Mouse (Mus musculus) forebrain, embryonic 12.5 days (tissue): ENCODE measurements around the gene Adcyap1r1. TPM values are rescaled to one million over a fixed set of nuclear protein-coding genes. Genes with fewer than 3 reads are reported as not detected.

ENCODE experiments used
- ATAC-seq: fragments of 200-750 bp; cut with Nextera tagmentation; 2 replicates; pipeline ENCODE4 v1.8.0; 2017; ENCODE audit warnings: moderate TSS enrichment; ENCODE audit not compliant: low FRiP score
- H3K27ac ChIP-seq: fragments of 300-500 bp; sonication (generic); 2 replicates; pipeline ENCODE4 v1.5.1; 2016; ENCODE audit warnings: mild to moderate bottlenecking
- H3K27me3 ChIP-seq: fragments of 300-500 bp; sonication (generic); 2 replicates; pipeline ENCODE4 v1.6.1; 2016; ENCODE audit warnings: mild to moderate bottlenecking
- H3K36me3 ChIP-seq: fragments of 300-500 bp; sonication (generic); replicated peaks from 2 replicates; pipeline ENCODE4 v1.6.1; 2016; ENCODE audit warnings: mild to moderate bottlenecking
- H3K4me1 ChIP-seq: fragments of 300-500 bp; sonication (generic); 2 replicates; pipeline ENCODE4 v1.6.1; 2016
- H3K4me2 ChIP-seq: fragments of 300-500 bp; sonication (generic); 2 replicates; pipeline ENCODE4 v1.6.1; 2016; ENCODE audit warnings: mild to moderate bottlenecking, moderate library complexity
- H3K4me3 ChIP-seq: fragments of 300-500 bp; sonication (generic); replicated peaks from 2 replicates; pipeline ENCODE4 v1.5.1; 2016; ENCODE audit warnings: mild to moderate bottlenecking
- H3K9ac ChIP-seq: fragments of 300-500 bp; sonication (generic); 2 replicates; pipeline ENCODE4 v1.6.1; 2016; ENCODE audit warnings: mild to moderate bottlenecking
- H3K9me3 ChIP-seq: fragments of 300-500 bp; sonication (generic); 2 replicates; pipeline ENCODE4 v1.6.1; 2016
- WGBS: fragments of 180-500 bp; shearing (Covaris S2); methylation state at CpG from one replicate; pipeline ENCODE4 v1.1.7; 2016; 5-methylcytosine and 5-hydroxymethylcytosine counted together
- polyA plus RNA-seq: library from polyadenylated mRNA; unstranded; fragments of >200 nt; fragmentation: Nextera tagmentation; extraction: Ambion mirVana; gene quantifications from 2 replicates; pipeline ENCODE4 v1.2.1, GENCODE M21; 2016

Gene Adcyap1r1
- polyA plus RNA-seq, 1 experiment from 2014 or later: 13.4 TPM

GRCm38 (mm10) chr6:55511212-55512065 lies 59.7 kb downstream of the Adcyap1r1 start:
- peak; percentile 88 for ATAC-seq
- Histone ChIP-seq H3K9ac (no peak overlapping the region), H3K4me1 (peaks cover 6% of the 10 kb centered on the region; the same call in 1 of the 2 replicates), H3K4me2 (no peak overlapping the region), H3K36me3 (no peaks in the 10 kb centered on the region), H3K27ac (no peak overlapping the region), H3K4me3 (no peak overlapping the region), H3K27me3 (no peaks in the 10 kb centered on the region), H3K9me3 (no peaks in the 10 kb centered on the region)
- WGBS: 37% methylated on average over 12 of the region's 12 CpGs

- Histone ChIP-seq H3K4me3 (no peak overlapping the region), H3K27ac (no peak overlapping the region), H3K9me3 (no peaks in the 10 kb centered on the region), H3K4me1 (peaks cover 6% of the 10 kb centered on the region; the same call in 1 of the 2 replicates), H3K4me2 (peak overlapping the region; percentile 3; the same call in 1 of the 2 replicates), H3K9ac (no peak overlapping the region), H3K27me3 (no peaks in the 10 kb centered on the region), H3K36me3 (no peaks in the 10 kb centered on the region)
- 30% methylated on average over 19 of the region's 19 CpGs for WGBS
- ATAC-seq: no peak
Observed at GRCm38 (mm10) chr6:55512066-55512703, 60.4 kb downstream of the Adcyap1r1 start.

- WGBS: 67% methylated on average over 5 of the region's 5 CpGs
- H3K4me3 ChIP-seq: no peak overlapping the region
- peaks cover 6% of the 10 kb centered on the region; the same call in 1 of the 2 replicates for H3K4me1 ChIP-seq
- H3K27ac ChIP-seq: no peak overlapping the region
- no peak for ATAC-seq
- H3K27me3 ChIP-seq: no peaks in the 10 kb centered on the region
- no peaks in the 10 kb centered on the region for H3K36me3 ChIP-seq
- H3K9me3 ChIP-seq: no peaks in the 10 kb centered on the region
- no peak overlapping the region for H3K4me2 ChIP-seq
- H3K9ac ChIP-seq: no peak overlapping the region
Observed at GRCm38 (mm10) chr6:55513477-55513876, 61.7 kb downstream of the Adcyap1r1 start.

DNA sequence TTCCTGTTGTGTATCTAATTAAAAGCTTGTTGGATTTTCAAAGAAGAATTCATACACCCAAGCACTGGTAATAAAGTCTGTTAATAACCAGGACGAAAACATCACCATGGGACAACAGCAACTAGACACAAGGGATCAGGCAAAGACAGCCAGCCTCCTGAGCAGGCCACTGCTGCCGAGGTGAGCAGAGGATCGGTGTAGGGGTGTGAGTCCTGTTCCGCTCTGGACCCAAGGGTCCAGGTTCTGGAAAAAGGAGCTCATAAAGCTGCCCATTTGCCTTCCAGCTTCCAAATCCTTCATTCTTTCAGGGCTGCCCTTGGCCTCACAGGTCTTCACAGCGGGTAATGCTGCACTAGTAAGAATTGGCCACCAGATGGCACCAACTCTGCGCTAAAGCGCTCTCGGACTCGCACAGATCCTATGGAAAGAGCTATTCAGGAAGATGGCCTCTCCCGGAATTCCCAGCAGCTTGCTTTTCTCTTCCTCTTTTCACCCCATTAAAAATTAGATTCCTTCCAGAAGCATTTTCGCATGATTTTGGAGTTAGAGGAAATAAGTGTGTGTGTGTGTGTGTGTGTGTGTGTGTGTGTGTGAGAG lies 67.9 kb downstream of the Adcyap1r1 start:
- Histone ChIP-seq H3K4me2 (peak overlapping the region; percentile 37), H3K4me3 (no peak overlapping the region)
- 19% methylated on average over 11 of the region's 11 CpGs for WGBS

GRCm38 (mm10) chr6:55520237-55521095 lies 68.7 kb downstream of the Adcyap1r1 start:
- no peaks in the 10 kb centered on the region for H3K36me3 ChIP-seq
- WGBS: 36% methylated on average over 10 of the region's 11 CpGs
- no peak overlapping the region for H3K27ac ChIP-seq
- no peak overlapping the region for H3K4me3 ChIP-seq
- H3K27me3 ChIP-seq: no peaks in the 10 kb centered on the region
- no peaks in the 10 kb centered on the region for H3K9me3 ChIP-seq
- no peak overlapping the region; the same call in 1 of the 2 replicates for H3K9ac ChIP-seq
- H3K4me1 ChIP-seq: peaks cover 7% of the 10 kb centered on the region
- ATAC-seq: peak; percentile 80
- peak overlapping the region; percentile 37 for H3K4me2 ChIP-seq

More for the DNA sequence above, 67.9 kb downstream of the Adcyap1r1 start:
- Histone ChIP-seq H3K9ac (no peak overlapping the region; the same call in 1 of the 2 replicates), H3K27me3 (no peaks in the 10 kb centered on the region), H3K27ac (no peak overlapping the region), H3K4me1 (peaks cover 7% of the 10 kb centered on the region), H3K36me3 (no peaks in the 10 kb centered on the region), H3K9me3 (no peaks in the 10 kb centered on the region)
- peak; percentile 92 for ATAC-seq

GRCm38 (mm10) chr6:55536469-55536868 lies 84.7 kb downstream of the Adcyap1r1 start:
- no peak overlapping the region for H3K9ac ChIP-seq
- H3K36me3 ChIP-seq: no peaks in the 10 kb centered on the region
- no peak overlapping the region for H3K4me2 ChIP-seq
- no peak overlapping the region for H3K4me3 ChIP-seq
- H3K27me3 ChIP-seq: no peaks in the 10 kb centered on the region
- H3K4me1 ChIP-seq: peaks cover 6% of the 10 kb centered on the region
- 91% methylated on average over 2 of the region's 2 CpGs for WGBS
- H3K9me3 ChIP-seq: no peaks in the 10 kb centered on the region
- H3K27ac ChIP-seq: no peak overlapping the region
- no peak for ATAC-seq

- H3K4me3 ChIP-seq: no peak overlapping the region
- no peak overlapping the region for H3K9ac ChIP-seq
- H3K27me3 ChIP-seq: no peaks in the 10 kb centered on the region
- ATAC-seq: no peak
- 70% methylated on average over 10 of the region's 10 CpGs for WGBS
- no peaks in the 10 kb centered on the region for H3K9me3 ChIP-seq
- H3K4me1 ChIP-seq: peaks cover 6% of the 10 kb centered on the region
- H3K27ac ChIP-seq: no peak overlapping the region
- no peak overlapping the region for H3K4me2 ChIP-seq
- no peaks in the 10 kb centered on the region for H3K36me3 ChIP-seq
Observed at GRCm38 (mm10) chr6:55539196-55539595, 87.4 kb downstream of the Adcyap1r1 start.

- WGBS: 43% methylated on average over 3 of the region's 3 CpGs
- Histone ChIP-seq H3K27me3 (no peaks in the 10 kb centered on the region), H3K9ac (no peak overlapping the region), H3K4me2 (no peak overlapping the region), H3K36me3 (no peaks in the 10 kb centered on the region), H3K27ac (no peak overlapping the region), H3K9me3 (no peaks in the 10 kb centered on the region), H3K4me1 (peaks cover 6% of the 10 kb centered on the region), H3K4me3 (no peak overlapping the region)
- no peak for ATAC-seq
Observed at GRCm38 (mm10) chr6:55542359-55542758, 90.6 kb downstream of the Adcyap1r1 start.

GRCm38 (mm10) chr6:55543345-55543744 lies 91.6 kb downstream of the Adcyap1r1 start:
- H3K27me3 ChIP-seq: no peaks in the 10 kb centered on the region
- no peak overlapping the region for H3K4me3 ChIP-seq
- WGBS: 89% methylated on average over 4 of the region's 4 CpGs
- H3K9ac ChIP-seq: no peak overlapping the region
- H3K9me3 ChIP-seq: no peaks in the 10 kb centered on the region
- no peaks in the 10 kb centered on the region for H3K36me3 ChIP-seq
- H3K4me1 ChIP-seq: peaks cover 6% of the 10 kb centered on the region
- no peak for ATAC-seq
- H3K27ac ChIP-seq: no peak overlapping the region
- H3K4me2 ChIP-seq: no peak overlapping the region

DNA sequence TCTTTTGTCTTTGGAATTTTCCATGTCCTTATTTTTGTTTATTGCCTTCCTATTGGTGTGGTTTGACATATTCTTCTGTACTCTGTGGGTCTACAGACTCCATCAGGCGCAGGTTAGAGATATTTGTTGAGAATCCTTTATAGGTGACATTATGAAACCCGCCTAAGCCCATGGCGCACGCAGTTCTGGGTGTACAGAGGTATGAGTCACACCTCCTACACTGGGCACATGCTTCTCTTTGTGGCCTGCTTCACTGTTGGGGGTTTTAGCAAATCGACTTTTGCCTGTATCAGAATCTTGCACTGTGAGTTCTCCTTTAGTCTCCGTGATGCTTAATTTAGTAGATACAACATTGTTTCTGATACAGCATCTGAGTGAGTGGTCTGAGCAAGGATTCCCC lies 97.4 kb downstream of the Adcyap1r1 start:
- no peaks in the 10 kb centered on the region for H3K36me3 ChIP-seq
- H3K4me1 ChIP-seq: no peaks in the 10 kb centered on the region
- H3K4me2 ChIP-seq: no peak overlapping the region
- no peaks in the 10 kb centered on the region for H3K27me3 ChIP-seq
- WGBS: 95% methylated on average over 6 of the region's 6 CpGs
- no peak overlapping the region for H3K4me3 ChIP-seq
- H3K9ac ChIP-seq: no peak overlapping the region
- ATAC-seq: no peak
- no peak overlapping the region for H3K27ac ChIP-seq
- H3K9me3 ChIP-seq: no peaks in the 10 kb centered on the region

DNA sequence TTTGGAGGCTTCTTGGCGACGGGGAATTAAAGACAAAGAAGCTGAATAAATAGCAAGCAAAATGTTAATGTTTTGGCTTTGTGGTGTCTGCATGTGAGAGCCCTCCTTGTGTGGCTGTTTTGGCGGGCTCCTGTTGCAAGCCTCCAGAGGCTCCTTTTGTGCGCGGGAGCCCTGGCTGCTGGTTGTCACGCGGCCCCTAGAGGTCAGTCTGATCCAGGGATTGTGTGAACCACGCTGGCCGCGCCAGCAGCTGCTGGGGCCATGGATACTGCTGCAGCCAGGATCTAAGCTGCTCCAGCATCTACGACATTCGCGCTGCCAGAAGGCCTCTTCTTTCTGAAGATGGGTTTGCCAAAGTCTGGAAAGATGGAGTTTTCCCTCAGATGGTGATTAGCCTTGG lies 99.1 kb downstream of the Adcyap1r1 start:
- Histone ChIP-seq H3K36me3 (no peaks in the 10 kb centered on the region), H3K9ac (no peak overlapping the region), H3K4me1 (no peaks in the 10 kb centered on the region), H3K27ac (no peak overlapping the region), H3K27me3 (no peaks in the 10 kb centered on the region), H3K4me3 (no peak overlapping the region), H3K4me2 (no peak overlapping the region), H3K9me3 (no peaks in the 10 kb centered on the region)
- WGBS: 41% methylated on average over 13 of the region's 13 CpGs
- ATAC-seq: peak; percentile 51; the same call in 1 of the 2 replicates
